Mouse (Mus musculus) stomach, embryonic 16.5 days (tissue): ENCODE data around the gene Qdpr. TPM values are rescaled to one million over a fixed set of nuclear protein-coding genes. Genes with fewer than 3 reads are reported as not detected.

Experiments used
- ATAC-seq: fragments of 200-750 bp; cut with Nextera tagmentation; 2 replicates; pipeline ENCODE4 v1.8.0; 2017; ENCODE audit warnings: moderate number of reproducible peaks, moderate TSS enrichment; ENCODE audit not compliant: insufficient read depth, low FRiP score
- H3K27ac ChIP-seq: fragments of 300-500 bp; sonication (generic); 2 replicates; pipeline ENCODE4 v1.5.1; 2014; ENCODE audit warnings: low read length
- H3K27me3 ChIP-seq: fragments of 300-500 bp; sonication (generic); 2 replicates; pipeline ENCODE4 v1.6.1; 2014; ENCODE audit warnings: low read length, control low read depth, mixed read lengths; ENCODE audit not compliant: control insufficient read depth, insufficient read depth
- H3K36me3 ChIP-seq: fragments of 300-500 bp; sonication (generic); 2 replicates; pipeline ENCODE4 v1.6.1; 2014; ENCODE audit warnings: low read length; ENCODE audit not compliant: control insufficient read depth, insufficient read depth
- H3K4me1 ChIP-seq: fragments of 300-500 bp; sonication (generic); 2 replicates; pipeline ENCODE4 v1.6.1; 2014; ENCODE audit warnings: low read length, control low read depth, mixed read lengths; ENCODE audit not compliant: control insufficient read depth, insufficient read depth
- H3K4me2 ChIP-seq: fragments of 300-500 bp; sonication (generic); 2 replicates; pipeline ENCODE4 v1.6.1; 2014; ENCODE audit warnings: low read depth, low read length, mixed read lengths
- H3K4me3 ChIP-seq: fragments of 300-500 bp; sonication (generic); replicated peaks from 2 replicates; pipeline ENCODE4 v1.5.1; 2014; ENCODE audit warnings: mild to moderate bottlenecking, low read length
- H3K9ac ChIP-seq: fragments of 300-500 bp; sonication (generic); 2 replicates; pipeline ENCODE4 v1.6.1; 2014; ENCODE audit warnings: low read length
- H3K9me3 ChIP-seq: fragments of 300-500 bp; sonication (generic); replicated peaks from 2 replicates; pipeline ENCODE4 v1.6.1; 2016; ENCODE audit warnings: low read length, control low read depth; ENCODE audit not compliant: control insufficient read depth
- WGBS: fragments of 180-500 bp; shearing (Covaris S2); extraction: QIAGEN DNeasy Blood & Tissue Kit; methylation state at CpG from one replicate; pipeline ENCODE4 v1.1.7; 2014; 5-methylcytosine and 5-hydroxymethylcytosine counted together
- polyA plus RNA-seq: library from polyadenylated mRNA; unstranded; fragments of >200 nt; fragmentation: Nextera tagmentation; extraction: Ambion mirVana; gene quantifications from 2 replicates; pipeline ENCODE4 v1.2.1, GENCODE M21; 2015

Qdpr gene
- polyA plus RNA-seq, 1 experiment from 2014 or later: 145 TPM

DNA sequence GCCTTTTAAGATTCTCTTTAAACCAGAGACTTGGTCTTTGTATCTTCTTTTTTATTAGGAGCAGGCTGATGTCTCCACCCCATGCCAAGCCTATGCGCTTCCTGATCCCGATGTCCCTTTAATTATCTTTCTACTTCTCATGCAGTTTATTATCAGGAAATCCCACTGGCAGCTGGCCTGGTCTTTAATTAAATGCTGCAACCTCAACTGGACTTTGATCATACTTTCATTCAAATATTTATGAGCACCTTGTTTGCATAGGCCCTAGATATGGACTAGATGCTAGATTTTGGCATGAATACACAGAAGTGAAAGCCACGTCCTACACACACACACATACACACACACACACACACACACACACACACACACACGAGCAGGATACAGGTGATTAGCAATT lies 41.7 kb upstream of the Qdpr start:
- H3K4me3 ChIP-seq: no peak overlapping the region
- no peaks in the 10 kb centered on the region for H3K27me3 ChIP-seq
- H3K4me1 ChIP-seq: peaks cover 12% of the 10 kb centered on the region
- no peak overlapping the region for H3K4me2 ChIP-seq
- no peak for ATAC-seq
- H3K9ac ChIP-seq: no peak overlapping the region
- peaks cover under 1% of the 10 kb centered on the region; the same call in 1 of the 2 replicates for H3K36me3 ChIP-seq
- WGBS: 58% methylated on average over 4 of the region's 4 CpGs
- no peaks in the 10 kb centered on the region for H3K9me3 ChIP-seq
- no peak overlapping the region for H3K27ac ChIP-seq

GRCm38 (mm10) chr5:45483654-45484053 lies 33.6 kb upstream of the Qdpr start:
- Histone ChIP-seq H3K4me3 (no peak overlapping the region), H3K36me3 (no peaks in the 10 kb centered on the region), H3K27me3 (no peaks in the 10 kb centered on the region), H3K9ac (no peak overlapping the region), H3K27ac (no peak overlapping the region), H3K9me3 (no peaks in the 10 kb centered on the region), H3K4me1 (no peaks in the 10 kb centered on the region), H3K4me2 (no peak overlapping the region)
- 79% methylated on average over 1 of the region's 1 CpGs for WGBS
- no peak for ATAC-seq

DNA sequence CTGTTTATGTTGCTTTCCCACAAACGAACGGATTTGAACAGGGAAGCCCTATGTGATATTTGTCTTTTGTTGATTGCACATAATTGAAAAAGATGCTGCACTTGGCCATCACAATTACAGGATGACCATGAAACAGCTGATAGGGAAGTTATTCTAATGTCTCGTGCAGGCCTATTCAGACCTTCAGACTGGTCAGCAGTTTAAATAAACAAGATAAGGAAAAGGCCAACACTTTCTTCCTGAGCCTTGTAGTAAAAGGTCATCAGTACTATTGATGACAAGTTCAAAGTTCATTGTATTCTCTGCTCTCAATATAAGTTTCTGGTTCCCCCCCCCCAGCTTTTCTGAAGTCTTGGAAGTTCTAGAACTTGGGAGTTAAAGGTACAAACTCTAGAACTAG lies 32.6 kb upstream of the Qdpr start:
- no peak overlapping the region for H3K4me2 ChIP-seq
- no peaks in the 10 kb centered on the region for H3K27me3 ChIP-seq
- WGBS: 55% methylated on average over 3 of the region's 3 CpGs
- H3K36me3 ChIP-seq: no peaks in the 10 kb centered on the region
- H3K9me3 ChIP-seq: no peaks in the 10 kb centered on the region
- ATAC-seq: no peak
- no peak overlapping the region for H3K27ac ChIP-seq
- H3K4me1 ChIP-seq: no peaks in the 10 kb centered on the region
- no peak overlapping the region for H3K4me3 ChIP-seq
- no peak overlapping the region for H3K9ac ChIP-seq

DNA sequence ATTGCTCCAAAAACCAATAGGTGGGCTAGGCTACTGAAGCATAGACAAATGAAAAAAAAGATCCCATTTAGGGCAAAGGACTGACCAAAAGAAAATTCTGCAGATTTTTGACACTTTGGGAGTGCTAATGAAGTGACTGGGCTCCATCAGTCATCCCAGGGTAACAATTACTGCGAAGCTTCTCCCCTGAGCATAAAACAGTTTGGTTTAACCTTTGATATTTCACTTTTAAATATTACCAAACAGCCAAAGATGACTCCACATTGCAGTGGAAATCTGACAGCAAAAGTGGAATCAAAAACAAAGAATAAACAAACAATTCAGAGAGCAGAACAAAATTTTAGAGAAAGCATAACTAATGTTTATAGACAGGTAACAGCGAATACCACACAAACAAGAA lies 31.1 kb upstream of the Qdpr start:
- Histone ChIP-seq H3K27me3 (no peaks in the 10 kb centered on the region), H3K27ac (no peak overlapping the region), H3K36me3 (no peaks in the 10 kb centered on the region), H3K4me3 (no peak overlapping the region), H3K9ac (no peak overlapping the region), H3K4me2 (no peak overlapping the region), H3K9me3 (no peaks in the 10 kb centered on the region), H3K4me1 (no peaks in the 10 kb centered on the region)
- 88% methylated on average over 2 of the region's 2 CpGs for WGBS
- ATAC-seq: no peak

- H3K9me3 ChIP-seq: no peaks in the 10 kb centered on the region
- no peaks in the 10 kb centered on the region for H3K36me3 ChIP-seq
- H3K4me1 ChIP-seq: no peaks in the 10 kb centered on the region
- no peak overlapping the region for H3K4me2 ChIP-seq
- 81% methylated on average over 1 of the region's 1 CpGs for WGBS
- no peak for ATAC-seq
- H3K4me3 ChIP-seq: no peak overlapping the region
- no peak overlapping the region for H3K9ac ChIP-seq
- H3K27ac ChIP-seq: no peak overlapping the region
- no peaks in the 10 kb centered on the region for H3K27me3 ChIP-seq
Observed at GRCm38 (mm10) chr5:45480066-45480465, 30.0 kb upstream of the Qdpr start.

DNA sequence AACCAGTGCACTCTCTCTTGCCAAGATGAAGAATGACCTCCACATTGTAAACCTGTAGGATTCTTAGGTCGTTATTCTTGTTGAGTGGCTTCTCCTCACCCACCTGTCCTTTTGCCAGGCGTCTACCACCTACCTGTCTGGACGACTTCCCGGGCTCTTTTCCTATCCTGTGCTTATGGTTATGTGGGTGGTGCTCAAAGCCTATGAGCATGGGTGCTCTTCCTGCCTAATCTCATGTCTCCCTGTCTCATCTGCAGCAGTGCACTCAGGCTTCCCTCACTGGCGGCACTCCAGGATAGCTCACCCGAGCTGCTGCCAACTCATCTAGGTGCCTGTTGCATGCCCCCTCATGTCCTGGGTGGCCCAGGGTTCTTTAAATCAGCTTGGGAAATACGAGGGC lies 27.6 kb upstream of the Qdpr start:
- H3K4me3 ChIP-seq: no peak overlapping the region
- no peak overlapping the region for H3K9ac ChIP-seq
- H3K27ac ChIP-seq: no peak overlapping the region
- H3K9me3 ChIP-seq: no peaks in the 10 kb centered on the region
- no peaks in the 10 kb centered on the region for H3K27me3 ChIP-seq
- H3K4me1 ChIP-seq: no peaks in the 10 kb centered on the region
- no peaks in the 10 kb centered on the region for H3K36me3 ChIP-seq
- WGBS: 75% methylated on average over 7 of the region's 7 CpGs
- H3K4me2 ChIP-seq: no peak overlapping the region
- ATAC-seq: no peak

DNA sequence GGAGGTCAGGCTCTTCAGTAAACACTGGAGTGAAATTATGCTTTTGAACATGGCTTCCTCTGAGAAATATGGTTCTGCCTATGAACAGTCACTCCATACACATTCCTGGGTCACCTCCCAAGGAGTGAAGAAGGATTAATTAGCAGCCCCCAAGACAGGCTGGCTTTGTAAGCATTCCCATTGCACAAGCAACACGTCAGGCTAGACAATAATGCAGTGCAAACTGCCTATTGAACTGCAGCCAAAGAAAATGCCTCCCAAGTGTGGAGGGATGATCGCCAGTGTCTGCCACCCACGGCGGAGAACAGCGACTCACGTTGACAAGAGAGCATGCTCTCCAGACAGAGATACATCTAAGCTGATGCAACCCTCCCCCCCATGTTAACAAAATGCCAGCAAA lies 26.3 kb upstream of the Qdpr start:
- Histone ChIP-seq H3K27me3 (no peaks in the 10 kb centered on the region), H3K27ac (no peak overlapping the region), H3K4me2 (no peak overlapping the region), H3K36me3 (no peaks in the 10 kb centered on the region), H3K4me1 (no peaks in the 10 kb centered on the region), H3K9ac (no peak overlapping the region), H3K4me3 (no peak overlapping the region), H3K9me3 (no peaks in the 10 kb centered on the region)
- ATAC-seq: no peak
- WGBS: 32% methylated on average over 6 of the region's 6 CpGs

DNA sequence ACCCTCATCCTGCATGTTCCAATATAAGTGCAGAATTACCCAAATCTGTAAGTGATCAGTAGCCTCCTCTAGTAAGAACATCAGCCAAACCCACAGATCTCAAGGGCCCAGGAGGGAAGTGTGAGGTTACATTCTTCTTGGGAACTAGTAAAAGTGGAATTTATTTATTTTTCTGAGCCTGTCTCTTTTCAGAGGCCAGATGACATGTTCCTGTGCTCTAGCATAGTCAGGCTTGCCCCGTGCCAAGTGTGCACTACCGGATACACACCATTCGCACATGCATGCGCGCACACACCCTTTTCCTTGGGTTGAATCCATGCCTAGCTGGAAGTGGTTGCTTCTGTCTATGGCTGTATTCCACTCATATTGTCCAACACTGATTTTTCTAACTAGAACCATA lies 25.7 kb upstream of the Qdpr start:
- no peaks in the 10 kb centered on the region for H3K36me3 ChIP-seq
- no peak overlapping the region for H3K4me3 ChIP-seq
- no peak overlapping the region for H3K27ac ChIP-seq
- H3K9me3 ChIP-seq: no peaks in the 10 kb centered on the region
- H3K27me3 ChIP-seq: no peaks in the 10 kb centered on the region
- no peaks in the 10 kb centered on the region for H3K4me1 ChIP-seq
- no peak overlapping the region for H3K4me2 ChIP-seq
- H3K9ac ChIP-seq: no peak overlapping the region
- 84% methylated on average over 5 of the region's 5 CpGs for WGBS
- no peak for ATAC-seq

DNA sequence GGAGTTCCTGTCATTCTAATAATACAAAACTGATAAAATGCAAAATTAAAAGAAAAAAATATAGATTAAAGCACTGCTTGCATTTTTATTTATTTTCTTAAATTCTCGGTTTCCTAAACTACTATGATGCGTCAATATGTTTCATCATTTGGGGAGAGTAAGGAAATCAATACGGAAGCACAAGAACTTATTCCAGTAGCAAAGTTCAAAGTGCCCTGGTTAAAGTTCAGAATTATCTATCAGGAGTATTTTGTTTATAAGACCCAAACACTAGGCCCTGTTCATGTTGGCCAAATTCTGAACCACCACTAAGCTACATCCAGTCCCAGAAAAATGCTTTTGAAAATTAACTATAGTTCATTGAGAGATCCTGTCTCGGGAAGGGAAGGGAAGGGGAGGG lies 24.7 kb upstream of the Qdpr start:
- ATAC-seq: no peak

GRCm38 (mm10) chr5:45474215-45474614 lies 24.2 kb upstream of the Qdpr start:
- H3K9me3 ChIP-seq: no peaks in the 10 kb centered on the region
- no peaks in the 10 kb centered on the region for H3K36me3 ChIP-seq
- no peaks in the 10 kb centered on the region for H3K27me3 ChIP-seq
- WGBS: 28% methylated on average over 6 of the region's 6 CpGs
- H3K4me1 ChIP-seq: no peaks in the 10 kb centered on the region
- no peak overlapping the region for H3K4me3 ChIP-seq
- H3K27ac ChIP-seq: no peak overlapping the region
- no peak overlapping the region for H3K9ac ChIP-seq
- ATAC-seq: no peak
- H3K4me2 ChIP-seq: no peak overlapping the region

More for the DNA sequence above, 24.7 kb upstream of the Qdpr start:
- no peaks in the 10 kb centered on the region for H3K36me3 ChIP-seq
- no peaks in the 10 kb centered on the region for H3K27me3 ChIP-seq
- no peak overlapping the region for H3K4me3 ChIP-seq
- 67% methylated on average over 3 of the region's 4 CpGs for WGBS
- H3K27ac ChIP-seq: no peak overlapping the region
- no peak overlapping the region for H3K9ac ChIP-seq
- H3K4me2 ChIP-seq: no peak overlapping the region
- no peaks in the 10 kb centered on the region for H3K4me1 ChIP-seq
- no peaks in the 10 kb centered on the region for H3K9me3 ChIP-seq
